Mouse (Mus musculus) neural tube, embryonic 13.5 days (tissue): ENCODE results near the gene Gm17324. TPM values are rescaled to one million over a fixed set of nuclear protein-coding genes. Genes with fewer than 3 reads are reported as not detected.
"Not testable (repeated sequence)": the region's sequence is repeated elsewhere in the genome, so short reads cannot be mapped to it uniquely, and the experiment has no call there.

Source experiments
- ATAC-seq: fragments of 200-750 bp; cut with Nextera tagmentation; 2 replicates; pipeline ENCODE4 v1.8.0; 2017; ENCODE audit warnings: low read depth, mild to moderate bottlenecking, moderate TSS enrichment, moderate library complexity
- H3K27ac ChIP-seq: fragments of 300-500 bp; sonication (generic); replicated peaks from 2 replicates; pipeline ENCODE4 v1.5.1; 2015; ENCODE audit warnings: moderate library complexity, mild to moderate bottlenecking, inconsistent platforms
- H3K27me3 ChIP-seq: fragments of 300-500 bp; sonication (generic); 2 replicates; pipeline ENCODE4 v1.6.1; 2015; ENCODE audit warnings: mild to moderate bottlenecking, inconsistent platforms
- H3K36me3 ChIP-seq: fragments of 300-500 bp; sonication (generic); 2 replicates; pipeline ENCODE4 v1.6.1; 2015; ENCODE audit warnings: mild to moderate bottlenecking, inconsistent platforms
- H3K4me1 ChIP-seq: fragments of 300-500 bp; sonication (generic); replicated peaks from 2 replicates; pipeline ENCODE4 v1.6.1; 2015; ENCODE audit warnings: inconsistent platforms
- H3K4me2 ChIP-seq: fragments of 300-500 bp; sonication (generic); 2 replicates; pipeline ENCODE4 v1.6.1; 2015; ENCODE audit warnings: inconsistent platforms, mild to moderate bottlenecking, moderate library complexity
- H3K4me3 ChIP-seq: fragments of 300-500 bp; sonication (generic); 2 replicates; pipeline ENCODE4 v1.5.1; 2015; ENCODE audit warnings: mild to moderate bottlenecking, inconsistent platforms
- H3K9ac ChIP-seq: fragments of 300-500 bp; sonication (generic); 2 replicates; pipeline ENCODE4 v1.6.1; 2015; ENCODE audit warnings: moderate library complexity, mild to moderate bottlenecking, inconsistent platforms
- H3K9me3 ChIP-seq: fragments of 300-500 bp; sonication (generic); 2 replicates; pipeline ENCODE4 v1.6.1; 2016; ENCODE audit warnings: inconsistent platforms
- WGBS: fragments of 180-500 bp; shearing (Covaris S2); methylation state at CpG from one replicate; pipeline ENCODE4 v1.1.7; 2015; 5-methylcytosine and 5-hydroxymethylcytosine counted together
- polyA plus RNA-seq: library from polyadenylated mRNA; unstranded; fragments of >200 nt; fragmentation: Nextera tagmentation; extraction: Ambion mirVana; gene quantifications from 2 replicates; pipeline ENCODE4 v1.2.1, GENCODE M21; 2015

Gm17324 gene
- polyA plus RNA-seq, 1 experiment from 2014 or later, result 1.3 TPM

DNA sequence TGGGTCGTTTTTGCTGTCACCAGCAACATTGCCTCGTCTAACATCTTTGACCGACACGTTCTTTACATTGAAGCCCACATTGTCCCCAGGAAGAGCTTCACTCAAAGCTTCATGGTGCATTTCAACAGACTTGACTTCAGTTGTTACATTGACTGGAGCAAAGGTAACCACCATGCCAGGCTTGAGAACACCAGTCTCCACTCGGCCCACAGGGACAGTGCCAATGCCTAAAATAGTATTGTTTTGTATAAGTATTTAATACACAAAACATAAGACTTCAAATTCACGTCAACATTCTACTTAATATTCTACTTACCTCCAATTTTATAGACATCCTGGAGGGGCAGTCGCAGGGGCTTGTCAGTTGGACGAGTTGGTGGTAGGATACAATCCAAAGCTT lies 30.7 kb upstream of the Gm17324 start:
- H3K27ac ChIP-seq, H3K27me3 ChIP-seq, ATAC-seq, H3K9me3 ChIP-seq: not testable (repeated sequence)
- Histone ChIP-seq H3K36me3 (peaks cover 54% of the 10 kb centered on the region), H3K4me2 (peak overlapping the region; percentile 79), H3K9ac (peak overlapping the region; percentile 100), H3K4me3 (peak overlapping the region; percentile 100), H3K4me1 (peaks cover 42% of the 10 kb centered on the region)
- WGBS, result 30% methylated on average over 8 of the region's 8 CpGs

DNA sequence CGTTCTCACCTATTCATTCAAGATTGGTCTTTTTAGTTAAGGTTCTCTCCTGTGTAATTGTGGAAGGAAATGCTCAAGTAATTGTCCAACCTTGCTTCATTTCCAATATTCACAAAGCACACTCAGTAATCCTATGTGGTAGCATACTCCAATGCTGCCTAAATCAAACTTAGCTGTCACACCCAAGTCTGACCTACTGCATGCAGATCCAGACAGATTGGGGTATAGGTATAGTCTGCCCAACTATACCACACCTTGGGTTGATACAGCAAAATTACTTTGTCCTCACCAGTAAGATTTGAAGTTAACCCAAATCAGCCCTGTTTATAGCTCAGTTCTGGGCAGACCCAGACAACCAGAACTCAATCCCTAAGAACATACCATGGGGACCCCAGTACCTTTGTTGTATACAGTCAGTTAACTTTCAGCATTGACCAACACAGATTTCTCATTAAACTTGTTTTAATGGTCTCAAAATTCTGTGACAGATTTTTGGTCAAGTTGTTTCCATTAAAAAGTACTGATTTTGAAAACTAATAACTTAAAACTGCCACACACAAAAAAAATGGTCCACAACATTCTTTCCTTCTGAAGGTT lies 29.5 kb upstream of the Gm17324 start:
- H3K27ac ChIP-seq, H3K27me3 ChIP-seq, ATAC-seq, H3K9me3 ChIP-seq: not testable (repeated sequence)
- Histone ChIP-seq H3K4me1 (peaks cover 41% of the 10 kb centered on the region), H3K4me3 (peak overlapping the region; percentile 0; the same call in 1 of the 2 replicates), H3K36me3 (peaks cover 66% of the 10 kb centered on the region), H3K9ac (peak overlapping the region; percentile 52), H3K4me2 (peak overlapping the region; percentile 33)
- 59% methylated on average over 1 of the region's 1 CpGs for WGBS

DNA sequence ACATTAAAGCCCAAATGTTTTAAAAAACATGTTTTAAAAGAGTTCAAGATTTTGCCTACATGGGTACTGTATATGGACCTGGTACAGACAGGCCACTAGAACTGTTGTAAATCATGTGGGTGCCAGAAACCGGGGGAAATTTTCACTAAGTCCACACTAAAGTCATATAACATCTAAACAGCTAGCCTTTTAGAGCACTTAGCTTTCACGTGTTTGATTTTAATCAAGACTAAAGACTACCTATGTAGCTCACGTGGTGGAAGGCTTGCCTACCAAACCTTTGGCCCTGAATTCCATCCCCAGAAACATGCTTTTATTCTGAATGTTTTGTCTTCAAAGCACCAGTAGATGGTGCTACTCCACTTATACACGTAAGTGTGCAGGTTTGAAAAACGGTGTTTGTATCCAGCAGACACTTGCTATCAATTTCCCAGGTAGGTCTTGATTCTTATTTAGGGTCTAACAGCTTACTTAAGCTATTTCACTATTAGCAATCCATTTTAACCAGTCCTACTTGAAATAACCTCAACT lies 28.5 kb upstream of the Gm17324 start:
- no peaks in the 10 kb centered on the region for H3K9me3 ChIP-seq
- H3K36me3 ChIP-seq, result peaks cover 75% of the 10 kb centered on the region
- H3K4me3 ChIP-seq, result 0 out of 2 replicates have a peak overlapping the region, but pooled peaks have one; percentile 0
- H3K4me1 ChIP-seq, result peaks cover 33% of the 10 kb centered on the region
- no peaks in the 10 kb centered on the region for H3K27me3 ChIP-seq
- under 1% methylated on average over 5 of the region's 5 CpGs for WGBS
- 0 out of 2 replicates have a peak overlapping the region, but pooled peaks have one; percentile 36 for H3K9ac ChIP-seq
- H3K4me2 ChIP-seq, result peak overlapping the region; percentile 33; the same call in 1 of the 2 replicates
- H3K27ac ChIP-seq, result 0 out of 2 replicates have a peak overlapping the region, but pooled peaks have one; percentile 29
- ATAC-seq, result no peak

- WGBS, result 11% methylated on average over 1 of the region's 1 CpGs
- Histone ChIP-seq H3K27me3 (no peaks in the 10 kb centered on the region), H3K4me1 (peaks cover 33% of the 10 kb centered on the region), H3K27ac (peak overlapping the region; percentile 29; the same call in 1 of the 2 replicates), H3K4me2 (no peak overlapping the region), H3K9me3 (no peaks in the 10 kb centered on the region), H3K36me3 (peaks cover 76% of the 10 kb centered on the region), H3K4me3 (no peak overlapping the region), H3K9ac (0 out of 2 replicates have a peak overlapping the region, but pooled peaks have one; percentile 36)
- no peak for ATAC-seq
Observed at GRCm38 (mm10) chr9:78476531-78477020, 28.0 kb upstream of the Gm17324 start.

DNA sequence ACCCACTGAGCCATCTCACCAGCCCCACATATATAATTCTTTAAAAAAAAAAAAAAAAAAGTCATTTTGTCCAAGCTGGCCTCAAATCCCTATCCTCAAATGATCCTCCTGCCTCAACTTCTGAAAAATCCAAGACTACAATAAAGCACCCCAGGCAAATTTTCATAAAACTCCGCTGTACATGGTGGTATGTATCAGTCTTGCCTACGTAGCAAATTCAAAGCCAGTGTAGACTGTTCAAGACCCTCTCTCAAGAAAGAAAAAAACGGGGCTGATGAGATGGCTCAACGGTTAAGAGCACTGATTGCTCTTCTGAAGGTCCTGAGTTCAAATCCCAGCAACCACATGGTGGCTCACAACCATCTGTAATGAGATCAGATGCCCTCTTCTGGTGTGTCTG lies 27.3 kb upstream of the Gm17324 start:
- Histone ChIP-seq H3K4me1 (peaks cover 33% of the 10 kb centered on the region), H3K9ac (no peak overlapping the region), H3K4me3 (no peak overlapping the region), H3K27me3 (no peaks in the 10 kb centered on the region), H3K4me2 (no peak overlapping the region), H3K27ac (no peak overlapping the region), H3K9me3 (no peaks in the 10 kb centered on the region), H3K36me3 (peaks cover 78% of the 10 kb centered on the region)
- ATAC-seq, result no peak
- WGBS, result 86% methylated on average over 4 of the region's 4 CpGs

- no peak for ATAC-seq
- 95% methylated on average over 2 of the region's 2 CpGs for WGBS
Observed at GRCm38 (mm10) chr9:78475383-78475780, 26.8 kb upstream of the Gm17324 start.

DNA sequence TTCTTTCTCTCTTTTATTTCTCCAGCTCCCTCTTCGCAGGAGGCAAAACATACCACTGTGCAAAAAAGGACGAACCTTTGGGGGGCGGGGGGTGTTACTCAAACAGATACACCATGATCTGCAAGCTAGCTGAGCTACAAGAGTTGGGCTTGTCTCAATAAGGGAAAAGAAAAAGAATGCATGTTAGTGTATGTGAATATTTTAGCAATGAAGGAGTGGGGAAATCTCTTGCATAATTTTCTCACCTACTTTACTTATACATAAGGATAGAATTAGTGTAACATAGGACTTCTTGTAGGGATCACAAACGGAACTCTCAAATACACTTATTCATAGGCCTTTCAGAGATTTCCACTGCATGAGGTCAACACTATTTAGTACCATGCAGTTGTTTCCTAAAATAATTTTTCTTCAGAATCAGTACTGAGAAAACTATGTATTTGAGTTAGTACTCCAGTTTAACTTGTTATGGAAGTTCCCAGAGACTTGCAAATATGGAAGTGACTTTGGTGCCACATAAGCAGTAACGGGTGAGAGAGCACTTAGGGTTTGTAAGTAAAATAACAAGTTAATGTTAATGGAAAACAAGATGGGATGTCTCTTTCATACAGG lies 26.3 kb upstream of the Gm17324 start:
- Histone ChIP-seq H3K9me3 (no peaks in the 10 kb centered on the region), H3K36me3 (peaks cover 81% of the 10 kb centered on the region), H3K4me2 (no peak overlapping the region), H3K4me1 (peaks cover 29% of the 10 kb centered on the region), H3K27ac (no peak overlapping the region), H3K4me3 (no peak overlapping the region), H3K9ac (no peak overlapping the region), H3K27me3 (no peaks in the 10 kb centered on the region)
- ATAC-seq, result no peak
- WGBS, result 90% methylated on average over 5 of the region's 5 CpGs

More at GRCm38 (mm10) chr9:78475383-78475780, 26.8 kb upstream of the Gm17324 start:
- no peaks in the 10 kb centered on the region for H3K9me3 ChIP-seq
- H3K27ac ChIP-seq, result no peak overlapping the region
- peaks cover 81% of the 10 kb centered on the region for H3K36me3 ChIP-seq
- H3K9ac ChIP-seq, result no peak overlapping the region
- H3K4me3 ChIP-seq, result no peak overlapping the region
- peaks cover 33% of the 10 kb centered on the region for H3K4me1 ChIP-seq
- H3K4me2 ChIP-seq, result no peak overlapping the region
- H3K27me3 ChIP-seq, result no peaks in the 10 kb centered on the region

GRCm38 (mm10) chr9:78474270-78474669 lies 25.7 kb upstream of the Gm17324 start:
- Histone ChIP-seq H3K4me3 (no peak overlapping the region), H3K27ac (no peak overlapping the region), H3K9me3 (no peaks in the 10 kb centered on the region), H3K4me1 (peaks cover 24% of the 10 kb centered on the region), H3K4me2 (no peak overlapping the region), H3K27me3 (no peaks in the 10 kb centered on the region), H3K36me3 (peaks cover 83% of the 10 kb centered on the region), H3K9ac (no peak overlapping the region)
- ATAC-seq, result no peak
- WGBS, result 78% methylated on average over 2 of the region's 2 CpGs

DNA sequence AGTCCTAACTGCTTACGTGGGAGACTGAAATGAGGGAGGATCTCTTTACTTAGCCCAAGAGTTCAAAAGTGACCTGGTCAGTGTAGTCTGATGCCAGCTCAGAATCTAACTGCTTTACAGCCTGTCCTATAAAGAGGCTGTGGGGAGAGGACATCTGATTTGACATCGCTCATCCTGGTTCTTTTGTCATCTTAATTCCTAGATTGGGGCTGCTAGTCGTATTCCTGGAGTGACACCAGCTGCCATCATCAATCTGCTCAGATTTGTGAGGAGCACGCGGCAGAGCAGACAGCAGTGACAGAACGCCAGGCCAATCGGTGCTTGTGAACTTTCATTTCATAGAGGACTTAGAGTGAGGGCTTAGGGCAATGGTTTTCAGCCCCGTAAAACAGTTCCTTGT lies 25.0 kb upstream of the Gm17324 start:
- no peaks in the 10 kb centered on the region for H3K9me3 ChIP-seq
- no peak for ATAC-seq
- peaks cover 83% of the 10 kb centered on the region for H3K36me3 ChIP-seq
- 72% methylated on average over 8 of the region's 8 CpGs for WGBS
- no peak overlapping the region for H3K27ac ChIP-seq
- no peak overlapping the region for H3K4me3 ChIP-seq
- H3K4me2 ChIP-seq, result no peak overlapping the region
- H3K27me3 ChIP-seq, result no peaks in the 10 kb centered on the region
- peaks cover 18% of the 10 kb centered on the region for H3K4me1 ChIP-seq
- H3K9ac ChIP-seq, result 0 out of 2 replicates have a peak overlapping the region, but pooled peaks have one; percentile 26

- Histone ChIP-seq H3K27me3 (no peaks in the 10 kb centered on the region), H3K9me3 (no peaks in the 10 kb centered on the region), H3K9ac (no peak overlapping the region), H3K4me3 (no peak overlapping the region), H3K36me3 (peaks cover 90% of the 10 kb centered on the region), H3K4me1 (no peaks in the 10 kb centered on the region), H3K27ac (no peak overlapping the region), H3K4me2 (no peak overlapping the region)
- WGBS, result 94% methylated on average over 3 of the region's 3 CpGs
- ATAC-seq, result no peak
Observed at GRCm38 (mm10) chr9:78465725-78466124, 17.1 kb upstream of the Gm17324 start.

DNA sequence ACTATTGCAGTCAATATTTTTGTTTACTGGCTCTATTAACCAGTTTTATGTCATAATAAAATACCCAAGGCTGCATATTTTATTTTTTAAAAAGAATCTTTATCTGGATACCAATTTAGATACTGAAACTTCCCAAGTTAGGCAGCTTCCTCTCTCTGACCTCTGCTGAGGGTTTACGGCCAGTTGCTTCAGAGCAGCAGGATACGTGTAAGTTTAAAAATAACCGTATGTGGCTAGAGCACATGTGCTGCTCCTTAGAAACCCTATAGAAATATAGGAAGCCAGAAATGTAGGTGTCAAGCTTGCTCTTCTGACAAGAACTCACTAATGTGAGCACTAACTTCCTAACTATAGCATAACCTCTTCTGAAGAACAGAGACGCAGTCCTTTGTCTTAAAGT lies 14.8 kb upstream of the Gm17324 start:
- ATAC-seq, result no peak
- no peaks in the 10 kb centered on the region for H3K27me3 ChIP-seq

DNA sequence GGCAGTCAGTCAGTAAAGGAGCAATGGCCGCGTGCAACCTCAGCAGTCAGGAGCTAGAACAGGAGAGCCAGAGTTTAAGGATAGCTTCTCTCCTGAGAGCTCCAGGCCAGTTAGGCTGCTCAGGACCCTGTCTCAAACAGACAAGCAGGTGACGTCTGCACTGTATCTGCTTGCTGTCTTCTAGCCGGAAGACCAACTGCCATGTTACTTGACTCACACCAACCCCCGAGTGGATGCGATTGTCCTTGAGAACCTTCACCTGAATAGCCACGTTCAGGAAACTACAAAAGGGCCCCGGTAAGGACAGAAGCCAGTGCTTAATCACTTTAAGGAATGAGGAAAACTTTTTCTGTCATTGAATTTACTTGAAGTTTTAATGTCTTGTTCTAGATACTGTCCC lies 8.4 kb upstream of the Gm17324 start:
- Histone ChIP-seq H3K4me1 (no peaks in the 10 kb centered on the region), H3K27ac (no peak overlapping the region), H3K27me3 (no peaks in the 10 kb centered on the region), H3K36me3 (peaks cover 79% of the 10 kb centered on the region), H3K4me2 (no peak overlapping the region), H3K9ac (no peak overlapping the region), H3K4me3 (no peak overlapping the region), H3K9me3 (no peaks in the 10 kb centered on the region)
- ATAC-seq, result no peak
- 93% methylated on average over 8 of the region's 8 CpGs for WGBS

More for the DNA sequence above, 14.8 kb upstream of the Gm17324 start:
- no peaks in the 10 kb centered on the region for H3K4me1 ChIP-seq
- peaks cover 88% of the 10 kb centered on the region for H3K36me3 ChIP-seq
- no peak overlapping the region for H3K27ac ChIP-seq
- no peak overlapping the region for H3K4me2 ChIP-seq
- no peak overlapping the region for H3K4me3 ChIP-seq
- no peaks in the 10 kb centered on the region for H3K9me3 ChIP-seq
- WGBS, result 94% methylated on average over 4 of the region's 4 CpGs
- no peak overlapping the region for H3K9ac ChIP-seq
